Mouse (Mus musculus) kidney, adult 8-10 months (tissue): ENCODE results near the gene Mief1.

ENCODE experiments used
- DNase-seq, 2 experiments: peaks; one replicate each; pipeline ENCODE4 v3.0.0; 2022

Mief1 gene

DNA sequence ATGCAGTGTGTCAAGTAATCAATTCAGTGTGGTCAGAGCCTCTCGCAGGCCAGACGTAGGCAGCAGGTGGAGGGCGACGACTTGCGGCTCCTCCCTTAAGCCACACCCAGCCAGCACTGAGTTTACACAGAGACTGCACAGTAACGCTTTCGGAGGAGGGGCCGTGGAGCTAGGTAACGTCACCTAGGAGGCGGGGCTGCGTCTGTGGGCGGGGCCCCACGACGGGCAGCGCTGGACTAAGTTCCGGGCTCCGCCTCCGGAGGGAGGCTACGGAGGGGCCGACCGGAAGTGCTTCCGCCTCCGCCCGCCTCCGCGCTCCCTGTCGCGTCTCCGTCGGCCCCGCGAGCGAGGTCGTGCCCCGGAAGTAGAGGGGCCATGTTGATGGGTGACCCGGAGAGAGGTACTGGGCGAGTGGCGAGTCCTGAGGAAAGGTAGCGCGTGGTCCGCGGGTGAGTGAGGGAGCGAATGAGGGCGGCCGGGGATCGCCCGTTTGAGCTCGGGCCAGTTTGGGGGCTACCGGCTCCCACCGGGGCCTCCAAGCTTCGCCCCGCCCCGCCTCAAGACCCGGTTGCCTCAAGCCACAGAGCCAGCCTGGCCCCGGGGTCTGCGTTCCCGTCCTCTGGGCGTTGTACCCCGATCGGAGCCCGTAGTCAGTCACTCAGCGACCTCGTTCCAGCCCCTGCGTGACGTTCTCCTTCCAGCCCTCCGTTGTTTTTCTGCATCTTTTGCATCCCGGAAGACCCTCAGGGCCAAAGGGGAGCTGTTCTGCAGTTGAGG is at the start of gene Mief1:
Mief1 (plus strand) TSS at position 286 of the 777 bp plus-strand sequence.
- DNase-seq, result peak; percentile 99

DNA sequence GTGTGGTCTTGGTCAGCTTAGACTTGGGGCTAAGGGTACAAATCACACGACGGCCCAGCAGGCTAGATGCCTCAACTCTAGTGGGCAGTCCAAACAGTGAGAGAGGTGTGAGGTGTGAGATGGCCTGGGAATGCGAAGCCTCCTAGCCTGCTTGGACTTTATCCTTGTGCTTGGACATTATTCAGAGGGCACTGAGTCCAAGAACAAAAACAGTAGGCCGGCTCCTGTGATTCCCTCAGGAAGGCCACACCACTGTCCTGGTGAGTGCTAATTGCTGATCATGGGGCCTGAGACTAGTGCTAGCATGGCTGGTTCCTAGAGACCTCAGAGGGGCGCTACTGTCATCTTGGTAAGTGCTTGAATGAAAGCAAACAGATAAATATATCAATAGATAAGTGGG is 44.9 kb upstream of the Mief1 start:
- DNase-seq, result peak; percentile 87 to 91

- peak; percentile 74 to 85 for DNase-seq
Observed at GRCm38 (mm10) chr15:80190075-80190474, 43.7 kb upstream of the Mief1 start.

DNA sequence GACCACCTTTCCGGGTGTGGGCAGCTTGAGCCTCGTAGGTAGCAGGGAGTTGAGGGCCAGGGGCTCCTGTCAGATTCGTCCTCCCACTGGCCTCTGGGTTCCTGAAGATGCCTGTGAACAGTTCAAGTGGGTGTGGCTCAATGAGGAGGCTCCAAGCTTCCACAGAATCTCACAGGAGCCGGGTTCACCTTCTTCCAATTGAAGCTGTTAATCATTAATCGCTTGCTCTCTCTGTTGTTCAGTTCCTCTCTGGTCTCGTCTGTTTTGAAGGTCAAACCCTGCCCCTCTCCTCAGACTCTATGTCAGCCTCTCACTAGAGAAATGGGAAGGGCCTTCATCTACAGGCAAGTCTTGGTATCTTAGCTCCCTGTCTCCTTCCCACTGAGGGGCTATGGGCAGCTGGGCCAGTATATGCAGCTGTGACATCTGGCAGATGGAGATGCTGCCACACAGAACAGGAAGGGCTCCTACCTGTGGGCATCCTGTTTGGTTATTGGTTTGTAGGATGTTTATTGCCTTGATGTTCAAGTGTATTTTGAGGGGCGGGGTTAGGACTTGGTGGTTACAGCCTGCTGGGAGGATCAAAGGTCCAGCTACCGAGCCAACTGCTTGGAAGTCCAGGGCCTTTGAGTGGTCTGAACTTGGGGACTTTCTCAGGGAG is 42.1 kb upstream of the Mief1 start:
- DNase-seq, result peak; percentile 68 to 86

GRCm38 (mm10) chr15:80192246-80192585 is 41.6 kb upstream of the Mief1 start:
- no peak for DNase-seq

DNA sequence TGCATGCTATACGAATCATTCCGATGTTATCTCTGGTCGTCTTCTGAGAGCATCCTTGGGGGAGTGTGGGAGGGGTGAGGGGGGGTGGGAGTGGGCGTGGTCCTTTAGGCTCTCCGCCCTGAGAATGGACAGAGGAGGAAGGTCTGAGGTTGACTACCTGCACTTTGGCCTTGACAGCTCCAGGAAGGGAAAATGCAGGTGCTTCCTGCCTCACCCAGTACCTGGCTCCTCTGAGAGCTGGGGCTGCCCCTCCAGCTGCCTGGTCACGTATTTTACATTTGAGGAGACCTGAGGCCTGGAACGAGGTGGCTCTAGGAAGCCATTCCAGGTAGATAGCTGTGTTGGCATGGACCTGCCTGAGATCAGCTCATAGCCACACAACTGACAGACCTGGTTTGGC is 41.0 kb upstream of the Mief1 start:
- peak; percentile 41 to 44 for DNase-seq

DNA sequence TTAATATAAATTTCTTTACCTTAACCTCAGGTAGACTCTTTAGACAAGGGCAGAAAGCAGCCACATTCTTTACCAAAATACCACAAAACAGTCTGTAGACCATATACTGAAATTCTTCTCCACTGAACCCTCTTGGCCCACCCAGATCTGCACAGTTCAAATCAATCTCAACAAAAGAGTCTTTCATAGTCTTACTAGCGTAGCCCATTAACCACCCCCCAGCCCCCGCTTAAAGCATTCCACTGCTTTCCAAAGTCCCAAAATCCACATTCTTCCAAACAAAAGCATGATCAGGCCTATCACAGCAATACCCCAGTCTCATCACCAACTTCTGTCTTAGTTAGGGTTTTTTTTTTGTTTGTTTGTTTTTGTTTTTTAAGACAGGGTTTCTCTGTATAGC is 34.3 kb upstream of the Mief1 start:
- no peak for DNase-seq

DNA sequence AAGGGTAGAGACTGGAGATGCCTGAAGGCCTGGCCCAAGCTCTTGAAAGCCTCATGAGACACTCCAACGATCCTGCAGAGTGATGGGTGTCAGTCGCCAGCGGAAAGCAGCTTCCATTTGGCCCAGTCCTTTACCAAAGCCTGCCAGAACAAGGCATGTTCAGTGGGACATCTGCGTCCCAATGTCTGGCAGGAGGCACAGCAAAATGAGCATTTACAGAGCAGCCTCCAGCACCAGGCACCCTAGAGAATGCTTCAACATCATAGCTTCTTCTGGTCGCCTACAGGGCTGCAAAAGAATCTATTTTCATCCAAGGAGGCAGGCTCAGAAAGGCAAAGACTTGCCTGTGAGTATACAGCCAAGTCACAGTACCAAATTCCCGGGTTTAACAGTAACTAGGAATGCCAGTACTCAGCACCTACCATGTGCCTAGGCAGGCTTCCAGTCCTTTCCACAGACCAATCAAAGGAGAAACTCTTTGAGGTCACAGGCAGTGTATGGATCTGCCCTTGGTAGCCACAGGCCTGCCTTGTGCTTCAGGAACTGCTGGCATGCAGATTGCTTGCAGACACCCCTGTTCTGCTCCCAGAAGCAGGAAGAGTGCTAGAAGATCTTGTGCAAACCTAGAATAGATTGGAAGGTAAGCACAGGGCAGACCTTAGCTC is 31.6 kb upstream of the Mief1 start:
- DNase-seq, result peak; percentile 60 to 71

DNA sequence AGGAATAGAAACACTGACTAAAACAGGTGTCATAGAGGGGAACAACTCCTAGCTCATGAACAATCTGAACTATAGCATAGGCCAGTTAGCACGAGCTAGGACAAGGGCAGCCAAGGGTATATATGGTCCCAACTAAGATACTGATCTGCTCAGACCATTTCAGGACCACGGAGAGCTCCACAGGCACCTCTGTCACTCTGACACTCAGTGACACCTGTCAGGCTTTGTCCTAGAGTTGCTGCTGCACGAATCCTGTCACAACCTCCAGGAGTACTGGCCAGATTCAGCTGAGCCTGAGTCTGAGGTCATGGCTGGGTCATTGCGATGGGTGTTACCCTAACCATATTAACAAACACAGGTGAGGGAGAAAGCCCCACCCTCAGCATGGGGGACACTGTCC is 30.4 kb upstream of the Mief1 start:
- DNase-seq, result no peak

DNA sequence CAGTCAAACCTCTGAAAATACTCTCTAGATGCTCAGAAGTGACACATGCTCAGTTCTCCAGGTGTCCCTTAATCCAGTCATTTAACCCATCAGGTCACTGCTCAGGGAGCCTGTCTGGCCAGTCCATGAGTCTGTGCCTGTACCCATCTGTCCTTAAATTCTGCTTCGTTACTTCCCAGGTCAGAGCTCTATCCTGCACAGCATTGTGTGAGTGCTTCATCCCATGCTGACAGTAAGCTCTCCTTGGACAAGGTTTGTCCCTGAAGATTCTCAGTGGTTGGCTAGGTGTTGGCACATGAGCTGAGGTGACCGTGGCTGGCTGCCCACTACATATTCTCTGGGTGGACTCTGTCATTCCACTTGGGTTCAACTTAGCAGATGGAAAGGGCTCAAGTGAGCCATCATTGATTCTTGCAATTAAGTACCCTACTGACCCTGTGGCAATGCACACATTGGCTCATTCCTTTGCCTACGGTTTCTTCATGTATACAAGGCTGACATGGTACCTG is 27.7 kb upstream of the Mief1 start:
- DNase-seq, result no peak

GRCm38 (mm10) chr15:80208446-80208845 is 25.4 kb upstream of the Mief1 start:
- peak; percentile 63 to 70 for DNase-seq

DNA sequence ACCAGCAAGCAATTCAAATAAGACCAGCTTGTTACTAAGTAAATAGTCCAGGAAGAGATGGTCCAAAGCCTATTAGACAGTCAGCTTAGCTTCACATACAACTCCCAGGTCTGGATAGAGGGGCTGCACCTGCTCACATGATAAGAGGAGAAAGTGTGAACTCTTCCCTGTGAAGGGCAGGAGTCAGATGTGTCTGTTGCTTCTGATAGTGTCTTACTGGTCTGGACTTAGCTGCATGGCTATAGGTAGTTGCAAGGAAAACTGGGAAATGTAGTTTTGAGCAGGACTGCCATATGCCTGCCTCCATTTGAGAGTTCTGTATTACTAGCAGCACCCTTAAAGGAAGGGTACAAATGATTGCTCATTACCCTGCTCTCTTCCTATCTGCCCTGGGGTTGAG is 20.1 kb upstream of the Mief1 start:
- DNase-seq, result no peak

GRCm38 (mm10) chr15:80215716-80216479 is 17.9 kb upstream of the Mief1 start:
- no peak for DNase-seq

DNA sequence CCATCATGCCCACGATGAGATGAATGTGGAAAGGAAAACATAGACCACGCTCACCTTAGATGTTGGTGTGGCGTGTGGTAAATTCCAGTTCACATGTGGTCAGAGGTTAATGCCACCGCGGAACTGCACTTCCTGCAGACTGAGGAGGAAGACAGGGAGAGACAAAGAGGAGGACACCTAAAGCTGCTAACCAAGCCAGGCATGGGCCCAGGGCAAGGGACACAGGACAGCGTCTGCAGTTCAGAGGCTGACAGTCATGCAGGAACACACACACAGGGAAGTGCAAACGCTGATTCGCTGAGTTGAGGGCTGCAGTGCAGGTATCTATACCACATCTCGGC is 17.4 kb upstream of the Mief1 start:
- DNase-seq, result no peak

- DNase-seq, result no peak
Observed at GRCm38 (mm10) chr15:80217476-80217875, 16.3 kb upstream of the Mief1 start.

- no peak for DNase-seq
Observed at GRCm38 (mm10) chr15:80219211-80219610, 14.6 kb upstream of the Mief1 start.

DNA sequence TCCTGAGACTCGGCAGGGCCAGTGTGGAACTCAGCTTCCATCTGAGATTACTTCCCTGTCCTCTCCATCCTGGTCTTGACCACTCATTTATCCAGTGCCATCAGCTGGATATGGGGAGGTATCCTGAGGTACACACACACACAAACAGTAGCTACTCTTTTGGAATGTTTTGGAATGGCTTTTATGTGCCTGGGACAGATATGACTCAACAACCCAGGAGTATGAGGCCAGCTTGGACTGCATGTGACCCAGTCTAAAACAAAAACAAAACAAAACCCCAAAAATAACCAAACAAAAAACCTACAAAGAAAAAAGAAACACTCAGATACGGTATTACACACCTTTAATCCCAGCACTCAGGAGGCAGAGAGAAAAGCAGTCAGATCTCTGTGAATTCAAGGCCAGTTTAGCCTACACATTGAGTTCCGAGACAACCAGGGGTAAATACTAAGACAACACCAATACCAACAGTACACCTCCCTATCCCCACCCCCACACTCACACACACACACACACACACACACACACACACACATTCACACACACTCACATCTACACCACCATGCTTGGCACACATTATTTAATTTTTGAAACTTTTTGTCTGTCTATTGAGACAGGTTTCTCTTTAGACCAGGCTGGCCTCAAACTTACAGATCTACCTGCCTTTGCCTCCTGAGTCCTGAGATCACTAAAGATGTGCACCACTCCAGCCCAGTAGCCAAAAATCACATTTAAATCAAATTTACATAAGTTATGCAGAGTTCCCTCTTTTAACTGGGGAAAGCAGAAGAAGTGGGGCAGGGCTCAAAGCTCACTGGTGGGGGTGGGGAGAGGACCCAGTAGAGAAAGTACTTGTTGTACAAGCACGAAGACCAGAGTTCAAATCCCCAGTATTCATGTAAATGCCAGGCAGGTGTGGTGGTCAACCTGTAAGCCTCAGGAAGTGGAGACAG is 13.8 kb upstream of the Mief1 start:
- DNase-seq, result no peak

DNA sequence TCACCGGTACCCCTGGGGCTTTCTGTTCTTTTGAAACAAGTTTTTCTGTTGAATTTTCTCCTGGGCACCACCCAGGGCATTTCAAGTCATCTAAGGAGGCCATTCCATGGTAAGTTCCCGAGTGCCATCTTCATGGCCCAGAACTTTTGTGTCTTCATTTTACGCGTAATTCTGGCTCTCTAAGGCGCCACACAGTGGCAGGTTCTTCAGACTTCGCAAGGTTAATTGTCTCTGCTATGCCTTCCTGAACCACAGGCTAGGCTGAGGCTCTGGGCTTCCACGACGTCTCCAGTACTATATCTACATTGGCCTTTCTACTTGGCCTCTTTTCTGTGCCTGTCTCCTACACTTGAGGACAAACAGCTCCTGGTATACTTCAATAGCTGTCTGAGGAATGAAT is 12.8 kb upstream of the Mief1 start:
- DNase-seq, result no peak

DNA sequence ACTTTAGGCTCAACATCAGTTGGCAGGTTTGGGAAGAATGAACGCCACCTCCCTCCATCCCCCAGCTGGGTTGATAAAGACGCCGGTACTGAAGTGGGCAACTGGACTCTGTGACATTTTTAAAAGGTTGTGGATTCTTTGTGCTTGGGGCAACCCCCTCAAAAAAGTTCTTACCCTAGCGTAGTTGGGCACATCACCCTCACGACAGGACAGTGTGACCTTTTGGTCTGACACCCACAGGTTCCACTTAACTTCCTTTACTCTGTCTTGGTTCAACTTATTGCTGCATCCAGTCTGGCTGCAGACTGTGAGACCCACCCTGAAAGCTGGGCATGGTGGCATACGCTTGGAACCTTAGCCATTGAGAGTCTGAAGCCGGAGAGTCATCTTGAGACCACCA is 10.1 kb upstream of the Mief1 start:
- DNase-seq, result no peak

GRCm38 (mm10) chr15:80225208-80225607 is 8.6 kb upstream of the Mief1 start:
- DNase-seq, result peak; percentile 55 to 76

- DNase-seq, result peak; percentile 53 to 81
Observed at GRCm38 (mm10) chr15:80225796-80226195, 8.0 kb upstream of the Mief1 start.
